Mouse (Mus musculus) lung, postnatal 14 days (tissue): ENCODE results near the gene Slc13a2.

ENCODE experiments used
- DNase-seq: peaks from one replicate; pipeline ENCODE4 v3.0.0; 2021

The Slc13a2 gene

GRCm38 (mm10) chr11:78386508-78387043 lies 35.4 kb downstream of the Slc13a2 start, which contains the start of gene Foxn1:
Foxn1 (minus strand) TSS chr11:78386558.
- no peak for DNase-seq

GRCm38 (mm10) chr11:78385776-78386175 lies 36.2 kb downstream of the Slc13a2 start:
- no peak for DNase-seq

GRCm38 (mm10) chr11:78382701-78383100 lies 39.3 kb downstream of the Slc13a2 start:
- no peak for DNase-seq

GRCm38 (mm10) chr11:78382286-78382685 lies 39.7 kb downstream of the Slc13a2 start:
- DNase-seq, result no peak

GRCm38 (mm10) chr11:78380996-78381395 lies 41.0 kb downstream of the Slc13a2 start:
- no peak for DNase-seq

GRCm38 (mm10) chr11:78380351-78380750 lies 41.7 kb downstream of the Slc13a2 start:
- no peak for DNase-seq

- no peak for DNase-seq
Measured at GRCm38 (mm10) chr11:78377549-78378159, 44.4 kb downstream of the Slc13a2 start.

- DNase-seq, result no peak
Measured at GRCm38 (mm10) chr11:78374147-78374546, 47.9 kb downstream of the Slc13a2 start.

GRCm38 (mm10) chr11:78372610-78373009 lies 49.4 kb downstream of the Slc13a2 start:
- DNase-seq, result peak; percentile 25

- no peak for DNase-seq
Measured at GRCm38 (mm10) chr11:78372166-78372565, 49.9 kb downstream of the Slc13a2 start.

- no peak for DNase-seq
Measured at GRCm38 (mm10) chr11:78371711-78372110, 50.3 kb downstream of the Slc13a2 start.

- peak; percentile 57 for DNase-seq
Measured at GRCm38 (mm10) chr11:78370389-78370788, 51.6 kb downstream of the Slc13a2 start.

GRCm38 (mm10) chr11:78367456-78368225 lies 54.4 kb downstream of the Slc13a2 start:
- DNase-seq, result no peak

GRCm38 (mm10) chr11:78364103-78364502 lies 57.9 kb downstream of the Slc13a2 start:
- DNase-seq, result no peak

- no peak for DNase-seq
Measured at GRCm38 (mm10) chr11:78363309-78364007, 58.6 kb downstream of the Slc13a2 start.

- no peak for DNase-seq
Measured at GRCm38 (mm10) chr11:78360789-78361131, 61.3 kb downstream of the Slc13a2 start.

- peak; percentile 88 for DNase-seq
Measured at GRCm38 (mm10) chr11:78360125-78360788, 61.8 kb downstream of the Slc13a2 start.

- DNase-seq, result peak; percentile 48
Measured at GRCm38 (mm10) chr11:78358330-78359007, 63.5 kb downstream of the Slc13a2 start.

- peak; percentile 83 for DNase-seq
Measured at GRCm38 (mm10) chr11:78355471-78356238, 66.4 kb downstream of the Slc13a2 start.

- no peak for DNase-seq
Measured at GRCm38 (mm10) chr11:78354905-78355304, 67.1 kb downstream of the Slc13a2 start.

- DNase-seq, result no peak
Measured at GRCm38 (mm10) chr11:78353081-78353480, 68.9 kb downstream of the Slc13a2 start.
